9 mouse cellular contexts compared by ENCODE assay signal in genomic region chr10:40519586-40519985, GRCm38 (mm10). TPM values are rescaled to one million over a fixed set of nuclear protein-coding genes. Genes with fewer than 3 reads are reported as not detected.
DNase-seq lines count a peak whose midpoint lies in the region; ATAC-seq and TF ChIP-seq lines count a peak whose summit lies in the region.
"Had no signal": no experiment of that assay in that cellular context is flagged by ENCODE, and none has a peak within 500 bp of the region (broad histone marks: within the 10 kb centered on the region; RNA-seq: fewer than 3 reads in every experiment).

No protein-coding gene starts in this region.

- no peak for TF ChIP-seq POLR2A in thymus, adult 2 months (IDR thresholded peaks at IDR 0.05; ENCODE audit: control insufficient read depth, extremely low read depth, insufficient read depth, low read length, poor library complexity)

- no peak overlapping the region for H3K27ac ChIP-seq in thymus, adult 2 months (ENCODE audit: control insufficient read depth, insufficient read depth, low read length)
- H3K27ac ChIP-seq: stomach, embryonic 15.5 days had no signal

- H3K4me1 ChIP-seq in thymus, adult 2 months (replicated peaks; ENCODE audit: control insufficient read depth, insufficient read depth, low read length): peaks cover 33% of the 10 kb centered on the region

- no peak for TF ChIP-seq CTCF in thymus, adult 2 months (IDR thresholded peaks at IDR 0.05; ENCODE audit: borderline replicate concordance, control insufficient read depth, extremely low read depth, insufficient read depth, low read length, poor library complexity)

- 93% methylated on average over 4 of the region's 4 CpGs for WGBS in thymus, adult 2 months

- no peaks in the 10 kb centered on the region for H3K27me3 ChIP-seq in thymus, adult 2 months (ENCODE audit: control insufficient read depth, insufficient read depth, low read length)
- H3K27me3 ChIP-seq: stomach, embryonic 15.5 days had no signal

- DNase-seq in gastrocnemius, adult 18-20 months (ENCODE audit: low spot score): peak; percentile 41
- DNase-seq in gastrocnemius, postnatal 36 days: no peak
- DNase-seq in thymus, adult 2 months: peak; percentile 2
- DNase-seq in thymus, adult 18-20 months: no peak
- peak; percentile 79 for DNase-seq in kidney, postnatal 14 days
- peak; percentile 33 to 57 for DNase-seq in right cerebral cortex, adult 2 months (ENCODE audit: low spot score in 2 of 2)
- no peak for DNase-seq in thymus, postnatal 4 days

- intact Hi-C loops in gastrocnemius, postnatal 36 days (cut with DNase I): no loop called here

- H3K4me3 ChIP-seq in thymus, adult 2 months (ENCODE audit: control insufficient read depth, insufficient read depth, low read length): no peak overlapping the region
- H3K4me3 ChIP-seq: stomach, embryonic 15.5 days had no signal

- ATAC-seq in activated CD4-positive, CD25-positive, alpha-beta regulatory T cell, adult 4 months: no peak

- no peaks in the 10 kb centered on the region for H3K36me3 ChIP-seq in thymus, adult 2 months (ENCODE audit: control insufficient read depth, insufficient read depth, low read length)
- H3K36me3 ChIP-seq: stomach, embryonic 15.5 days had no signal

RNA-seq across cellular contexts. Expression of gene Slc22a16, which starts 50.5 kb away (rescaled TPM):
- total RNA-seq in gastrocnemius, adult 18-20 months (2021): not detected
- not detected for total RNA-seq in gastrocnemius, postnatal 36 days (2021)
- not detected in 2 replicates for polyA plus RNA-seq in thymus, adult 2 months (2012; rRNA removed)
- not detected for polyA plus RNA-seq in activated CD4-positive, CD25-positive, alpha-beta regulatory T cell, adult 4 months (2017; shearing (Covaris generic))
- polyA plus RNA-seq: stomach, embryonic 15.5 days had no signal

Comparison
In these comparisons a context has a peak if more than half of its experiments do, and no peak if none do; other contexts are left out.
1. DNase-seq: peak in gastrocnemius, adult 18-20 months (single experiment), thymus, adult 2 months (single experiment), kidney, postnatal 14 days (single experiment) and right cerebral cortex, adult 2 months (2 of 2); none in gastrocnemius, postnatal 36 days (0 of 2), thymus, adult 18-20 months (0 of 2) and thymus, postnatal 4 days (single experiment).